Mouse (Mus musculus) layer of hippocampus, adult 8-10 months (tissue): ENCODE results near the gene Bag3. TPM values are rescaled to one million over a fixed set of nuclear protein-coding genes. Genes with fewer than 3 reads are reported as not detected.
A peak's percentile ranks its signal among the peaks of the same experiment; 100 is the strongest.
"Not testable (repeated sequence)": the region's sequence is repeated elsewhere in the genome, so short reads cannot be mapped to it uniquely, and the experiment has no call there.

Source experiments
- DNase-seq, 2 experiments: peaks; one replicate each; pipeline ENCODE4 v3.0.0; 2022; ENCODE audit warnings: low spot score in 2 of 2
- total RNA-seq, 4 experiments: library from RNA; stranded (reverse); gene quantifications; 2 replicates each; pipeline ENCODE4 v1.2.4; 2022

Bag3 gene
- total RNA-seq, 4 experiments from 2014 or later = 13.5 to 16.4 (median 14.9) TPM

DNA sequence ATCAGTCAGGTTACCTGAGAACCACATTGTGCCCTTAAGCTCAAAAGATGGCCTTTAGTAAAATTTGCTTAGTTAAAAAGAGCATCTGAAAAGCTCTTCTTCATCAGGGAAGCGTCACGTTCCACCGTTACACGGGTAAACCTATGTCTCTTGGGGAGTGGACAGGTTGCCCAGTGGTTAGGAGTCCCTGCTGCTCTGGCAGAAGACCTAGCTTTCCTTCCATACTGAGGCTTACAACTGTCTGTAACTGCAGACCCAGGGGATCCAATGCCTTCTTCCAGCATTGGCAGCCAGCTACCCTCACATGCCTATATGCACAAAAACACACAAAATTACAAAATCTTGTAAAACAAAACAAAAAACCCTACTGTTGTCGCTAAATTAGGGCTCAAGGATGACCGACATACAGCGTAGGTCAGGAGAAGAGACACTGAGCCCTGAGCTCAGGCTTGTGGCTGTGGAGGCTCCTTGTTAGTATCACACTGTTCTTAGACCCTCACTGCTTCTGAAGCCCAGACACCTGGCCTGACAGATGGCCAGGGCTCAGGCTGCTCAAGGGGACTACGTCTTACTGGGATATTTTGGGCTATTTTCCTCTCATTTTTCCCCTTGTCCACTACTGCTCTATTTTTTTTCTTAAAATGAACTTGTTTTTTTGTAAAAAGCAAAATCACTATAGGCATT, 44.3 kb downstream of the Bag3 start:
- no peak for DNase-seq

DNA sequence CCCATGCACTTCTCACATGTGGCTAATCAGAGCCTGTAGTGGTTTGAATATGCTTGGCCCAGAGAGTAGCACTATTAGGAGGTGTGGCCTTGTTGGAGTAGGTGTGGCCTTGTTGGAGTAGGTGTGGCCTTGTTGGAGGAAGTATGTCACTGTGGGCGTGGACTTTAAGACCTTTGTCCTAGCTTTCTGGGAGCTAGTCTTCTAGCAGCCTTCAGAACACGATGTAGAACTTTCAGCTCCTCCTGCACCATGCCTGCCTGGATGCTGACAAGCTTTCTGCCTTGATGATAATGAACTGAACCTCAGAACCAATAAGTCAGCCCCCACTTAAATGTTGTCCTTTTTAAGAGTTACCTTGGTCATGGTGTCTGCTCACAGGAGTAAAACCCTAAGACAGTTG, 46.0 kb downstream of the Bag3 start:
- DNase-seq = not testable (repeated sequence)

DNA sequence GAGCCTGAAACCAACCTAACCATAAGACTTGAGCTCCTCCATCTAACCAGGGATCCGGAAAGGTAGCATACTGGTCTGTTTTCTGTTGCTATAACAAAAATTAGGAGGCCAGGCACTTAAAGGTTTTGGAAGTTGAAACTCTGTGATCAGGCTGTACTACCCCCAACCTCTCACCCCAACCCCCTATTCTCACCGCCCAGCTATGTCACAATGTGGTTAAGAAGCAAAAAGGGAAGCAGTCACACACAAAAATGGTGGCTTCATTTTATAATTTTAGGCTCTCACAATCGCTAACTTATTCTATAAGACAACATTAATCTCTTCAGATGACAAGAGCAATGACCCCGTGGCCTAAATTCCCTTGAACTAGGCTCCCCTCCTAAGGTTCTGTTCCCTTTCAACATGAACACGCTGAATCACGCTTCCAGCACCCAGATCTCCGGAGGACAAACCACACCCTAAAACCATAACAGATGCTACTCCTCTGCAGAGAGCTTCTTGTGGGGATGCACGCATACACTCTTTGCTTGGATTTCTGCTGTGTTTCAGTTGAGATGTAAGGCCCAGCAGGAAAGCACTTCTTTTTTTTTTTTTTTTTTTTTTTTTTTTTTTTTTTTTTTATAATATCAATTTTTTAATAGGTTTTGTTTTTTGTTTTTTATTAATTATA, 46.7 kb downstream of the Bag3 start:
- DNase-seq = no peak

- DNase-seq = not testable (repeated sequence)
Measured at GRCm38 (mm10) chr7:128570657-128571056, 47.2 kb downstream of the Bag3 start.

DNA sequence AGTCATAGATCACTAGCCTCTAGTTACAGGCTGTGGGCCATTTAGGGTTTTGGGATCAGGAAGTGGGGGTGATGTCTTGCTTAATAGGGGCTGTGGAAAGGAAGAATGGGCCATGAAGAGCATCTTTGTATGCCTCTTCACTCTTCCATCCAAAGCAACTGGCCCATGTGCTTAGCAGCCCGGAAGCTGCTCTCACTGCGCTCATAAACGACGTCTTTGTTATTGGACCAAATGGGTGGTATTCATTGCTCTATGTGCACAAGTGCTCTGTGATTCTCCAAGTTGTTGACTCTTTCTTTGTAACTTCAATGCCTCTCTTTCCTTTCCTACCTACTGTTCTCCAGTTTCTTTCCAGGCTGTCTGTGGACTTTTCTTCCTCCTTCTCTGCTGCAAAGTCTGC, 48.6 kb downstream of the Bag3 start:
- DNase-seq = no peak

DNA sequence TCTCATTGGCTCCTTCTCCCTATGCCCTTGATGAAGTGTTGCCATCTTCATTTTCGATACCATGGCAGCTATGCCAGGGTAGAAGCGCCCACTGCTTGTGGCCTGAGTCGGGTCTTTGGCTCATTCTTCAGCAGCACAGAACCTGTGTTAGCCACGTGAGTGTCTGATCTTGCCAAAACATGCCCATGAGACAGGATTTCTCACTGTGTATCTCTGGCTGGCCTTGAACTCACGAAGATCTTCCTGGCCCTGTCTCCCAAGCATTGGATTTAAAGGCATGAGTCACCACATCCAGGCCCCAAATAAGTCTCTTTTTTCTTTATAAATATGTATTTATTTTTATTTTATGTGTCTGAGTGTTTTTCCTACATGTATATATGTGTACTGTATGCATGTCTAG, 51.8 kb downstream of the Bag3 start:
- no peak for DNase-seq

GRCm38 (mm10) chr7:128575794-128576193, 52.4 kb downstream of the Bag3 start:
- no peak for DNase-seq

- DNase-seq = no peak
Measured at GRCm38 (mm10) chr7:128577607-128578006, 54.2 kb downstream of the Bag3 start.

- DNase-seq = no peak
Measured at GRCm38 (mm10) chr7:128578199-128578945, 55.0 kb downstream of the Bag3 start.

- DNase-seq = no peak
Measured at GRCm38 (mm10) chr7:128579381-128579780, 56.0 kb downstream of the Bag3 start.

- no peak for DNase-seq
Measured at GRCm38 (mm10) chr7:128580318-128580717, 56.9 kb downstream of the Bag3 start.

- no peak for DNase-seq
Measured at GRCm38 (mm10) chr7:128581864-128582484, 58.6 kb downstream of the Bag3 start.

- DNase-seq = peak; percentile 80 to 81
Measured at GRCm38 (mm10) chr7:128583213-128583948, 60.0 kb downstream of the Bag3 start.

DNA sequence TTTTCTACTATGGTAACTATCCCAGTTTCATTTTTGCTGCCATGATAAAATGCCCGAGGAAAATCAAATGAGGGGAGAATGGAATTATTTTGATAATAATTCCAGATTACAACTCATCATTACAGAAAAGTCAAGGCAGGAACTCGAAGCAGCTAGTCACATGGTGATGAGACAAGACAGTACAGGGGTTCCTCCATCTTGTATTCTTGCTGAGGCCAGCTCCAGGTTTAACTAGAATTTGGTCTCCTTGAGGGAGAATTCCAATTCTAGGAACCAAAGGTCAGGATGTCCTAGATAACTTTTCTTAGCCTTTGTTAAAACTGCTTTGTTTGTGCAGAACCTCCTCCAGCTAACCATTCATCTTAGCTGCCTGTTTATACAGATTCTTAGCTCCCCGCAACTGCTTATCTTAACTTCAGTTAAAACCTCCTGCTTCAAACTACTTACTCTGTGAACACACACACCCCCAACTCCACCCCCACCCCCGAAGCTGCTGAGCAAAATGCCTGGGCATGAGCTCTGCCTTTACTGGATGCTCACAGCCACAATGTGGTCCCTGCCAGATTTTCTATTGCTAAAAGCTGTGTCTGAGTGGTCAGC, 64.0 kb downstream of the Bag3 start:
- DNase-seq = no peak

DNA sequence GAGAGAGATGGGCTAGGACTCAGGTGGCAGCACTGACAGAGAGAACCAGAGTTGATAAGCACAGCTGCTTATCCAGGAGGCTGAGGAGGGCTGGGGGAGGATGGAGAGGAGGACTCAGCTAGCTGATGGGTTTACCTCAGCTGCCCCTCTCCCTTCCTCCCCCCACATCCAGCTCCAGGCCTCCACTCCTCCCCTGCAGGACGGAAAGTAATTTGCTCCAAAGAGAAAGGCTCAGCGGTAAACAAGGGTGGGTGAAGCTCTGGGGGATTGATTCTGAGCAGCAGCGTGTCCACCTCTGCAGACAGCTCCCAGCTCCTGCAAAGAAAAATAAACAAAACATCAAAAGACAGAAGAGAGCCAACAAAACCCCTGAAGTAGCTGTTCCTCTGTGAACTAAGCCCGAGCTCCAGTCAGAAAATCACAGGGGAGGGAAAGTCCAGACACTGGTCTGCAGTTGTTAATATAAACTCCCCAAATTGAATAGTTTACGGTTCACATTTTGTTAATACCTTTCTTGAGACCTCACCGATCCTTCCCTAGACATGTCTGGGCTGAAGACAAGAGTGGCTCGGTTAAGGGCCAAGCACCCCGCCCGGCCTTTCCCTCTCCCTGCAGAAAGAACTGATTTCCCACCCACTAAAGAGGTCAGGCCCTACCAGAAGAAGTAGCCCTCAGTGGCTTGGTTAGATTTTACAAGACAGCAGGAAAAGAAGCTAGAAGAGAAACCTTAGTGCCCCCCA, 68.1 kb downstream of the Bag3 start:
- DNase-seq = peak in 1 of 2 experiments; percentile 30

DNA sequence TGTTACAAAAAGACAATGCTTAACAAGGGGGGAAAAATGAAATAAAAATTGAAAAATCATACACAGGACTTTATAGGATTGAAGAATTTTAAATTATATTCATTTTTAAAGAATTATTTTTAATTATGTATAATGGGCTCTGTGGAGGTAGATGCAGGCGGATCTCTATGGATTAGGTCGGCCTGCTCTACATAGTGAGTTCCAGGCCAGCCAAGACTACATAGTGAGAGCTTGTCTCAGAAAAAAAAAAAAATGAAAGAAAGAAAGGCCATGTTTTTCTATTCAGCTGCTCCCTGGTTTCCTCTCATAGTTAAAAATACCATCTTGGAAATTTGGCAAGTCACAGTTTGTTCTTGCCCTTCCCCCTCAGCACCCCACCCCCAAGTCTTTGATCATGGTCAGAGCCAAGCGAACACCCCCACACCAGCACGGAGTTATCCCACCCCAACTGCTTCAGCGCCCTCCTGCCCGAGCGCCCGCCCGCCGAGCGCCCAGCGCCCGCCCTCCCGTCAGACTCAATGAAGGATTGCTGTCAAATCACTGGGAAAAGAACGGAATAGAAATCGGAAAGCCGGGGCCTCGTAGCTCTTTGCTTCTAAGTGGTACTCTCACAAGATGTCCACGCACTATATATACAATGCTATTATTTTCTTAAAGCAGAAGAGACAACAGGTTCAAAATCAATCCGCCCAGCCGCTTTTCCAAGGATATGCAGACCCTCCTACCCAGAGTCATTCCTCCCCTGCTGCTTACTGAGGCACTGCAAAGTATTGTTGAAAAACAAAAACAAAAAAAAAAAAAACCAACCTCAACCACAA, 68.9 kb downstream of the Bag3 start:
- DNase-seq = peak; percentile 47 to 49

GRCm38 (mm10) chr7:128592936-128593241, 69.5 kb downstream of the Bag3 start:
- no peak for DNase-seq

GRCm38 (mm10) chr7:128596274-128596673, 72.9 kb downstream of the Bag3 start:
- no peak for DNase-seq
